In genomic region chr5:150281084-150281483, GRCm38 (mm10) we compare ENCODE assay signal across 15 mouse cellular contexts.
DNase-seq lines count a peak whose midpoint lies in the region; ATAC-seq and TF ChIP-seq lines count a peak whose summit lies in the region.
"Had no signal": no experiment of that assay in that cellular context is flagged by ENCODE, and none has a peak within 500 bp of the region (broad histone marks: within the 10 kb centered on the region; RNA-seq: fewer than 3 reads in every experiment).

No protein-coding gene starts in this region.

- DNase-seq in kidney, adult 2 months, result no peak
- no peak for DNase-seq in kidney, adult 11 months
- DNase-seq in testis, postnatal 10 days (ENCODE audit: low spot score), result no peak
- DNase-seq in R1 (ENCODE audit: low read depth, low spot score), result peak; percentile 60
- no peak for DNase-seq in natural killer cell, adult 2 months (ENCODE audit: low spot score in 2 of 2)
- DNase-seq: cerebellum, postnatal 10 days; heart, adult 18-20 months; kidney, postnatal 10 days; lung, postnatal 14 days; right cerebral cortex, adult 18-20 months had no signal

- TF ChIP-seq POLR2A in kidney, adult 2 months (IDR thresholded peaks at IDR 0.05; ENCODE audit: low read depth, low read length), result no peak
- no peak for TF ChIP-seq POLR2A in testis, adult 2 months (IDR thresholded peaks at IDR 0.05; ENCODE audit: control insufficient read depth, low read depth, low read length)

- TF ChIP-seq CTCF in kidney, adult 2 months (conservative IDR thresholded peaks at IDR 0.05; ENCODE audit: insufficient read depth, insufficient read length, low read depth, low read length), result 0 out of 2 replicates have a peak, but pooled peaks have one; percentile 9
- peak; percentile 79; the same call in 1 of the 2 replicates for TF ChIP-seq CTCF in testis, adult 2 months (IDR thresholded peaks at IDR 0.05; ENCODE audit: control insufficient read depth, insufficient read depth, insufficient replicate concordance, low read depth, low read length)

- no peaks in the 10 kb centered on the region for H3K4me1 ChIP-seq in kidney, adult 2 months (ENCODE audit: control insufficient read depth, insufficient read depth, low read length)
- no peaks in the 10 kb centered on the region for H3K4me1 ChIP-seq in testis, adult 2 months (ENCODE audit: control insufficient read depth, insufficient read depth, low read length)
- H3K4me1 ChIP-seq: embryonic facial prominence, embryonic 10.5 days; limb, embryonic 12.5 days had no signal

- H3K4me3 ChIP-seq in kidney, adult 2 months (ENCODE audit: insufficient read depth, low read depth, low read length), result no peak overlapping the region
- no peak overlapping the region for H3K4me3 ChIP-seq in testis, adult 2 months (ENCODE audit: control insufficient read depth, low read depth, low read length)
- H3K4me3 ChIP-seq: embryonic facial prominence, embryonic 10.5 days; limb, embryonic 12.5 days had no signal

- no peaks in the 10 kb centered on the region for H3K36me3 ChIP-seq in kidney, adult 2 months (ENCODE audit: control insufficient read depth, insufficient read depth, low read length)
- H3K36me3 ChIP-seq in testis, adult 2 months (ENCODE audit: control insufficient read depth, insufficient read depth, low read length), result no peaks in the 10 kb centered on the region
- H3K36me3 ChIP-seq: embryonic facial prominence, embryonic 10.5 days; G1E; limb, embryonic 12.5 days had no signal

- H3K27ac ChIP-seq in kidney, adult 2 months (ENCODE audit: insufficient read depth, low read depth, low read length), result no peak overlapping the region
- no peak overlapping the region for H3K27ac ChIP-seq in testis, adult 2 months (ENCODE audit: control insufficient read depth, insufficient read depth, low read depth, low read length)
- H3K27ac ChIP-seq: embryonic facial prominence, embryonic 10.5 days; limb, embryonic 12.5 days had no signal

- WGBS in kidney, adult 2 months, result 82% methylated on average over 2 of the region's 2 CpGs

- H3K27me3 ChIP-seq in kidney, adult 2 months (replicated peaks; ENCODE audit: control insufficient read depth, insufficient read depth, low read length), result no peaks in the 10 kb centered on the region
- H3K27me3 ChIP-seq in testis, adult 2 months (ENCODE audit: control insufficient read depth, insufficient read depth, low read length), result no peaks in the 10 kb centered on the region
- H3K27me3 ChIP-seq: limb, embryonic 12.5 days had no signal

- ATAC-seq in cerebellum, adult (ENCODE audit: insufficient number of reproducible peaks, low FRiP score, low TSS enrichment), result no peak
